Mouse (Mus musculus) adipocyte (in vitro differentiated cells): ENCODE data around the gene Batf2.
"Not testable (repeated sequence)": the region's sequence is repeated elsewhere in the genome, so short reads cannot be mapped to it uniquely, and the experiment has no call there.

Experiments used
- DNase-seq: peaks from one replicate; pipeline ENCODE4 v3.0.0-alpha.2; 2016; ENCODE audit warnings: low spot score

Batf2 gene

DNA sequence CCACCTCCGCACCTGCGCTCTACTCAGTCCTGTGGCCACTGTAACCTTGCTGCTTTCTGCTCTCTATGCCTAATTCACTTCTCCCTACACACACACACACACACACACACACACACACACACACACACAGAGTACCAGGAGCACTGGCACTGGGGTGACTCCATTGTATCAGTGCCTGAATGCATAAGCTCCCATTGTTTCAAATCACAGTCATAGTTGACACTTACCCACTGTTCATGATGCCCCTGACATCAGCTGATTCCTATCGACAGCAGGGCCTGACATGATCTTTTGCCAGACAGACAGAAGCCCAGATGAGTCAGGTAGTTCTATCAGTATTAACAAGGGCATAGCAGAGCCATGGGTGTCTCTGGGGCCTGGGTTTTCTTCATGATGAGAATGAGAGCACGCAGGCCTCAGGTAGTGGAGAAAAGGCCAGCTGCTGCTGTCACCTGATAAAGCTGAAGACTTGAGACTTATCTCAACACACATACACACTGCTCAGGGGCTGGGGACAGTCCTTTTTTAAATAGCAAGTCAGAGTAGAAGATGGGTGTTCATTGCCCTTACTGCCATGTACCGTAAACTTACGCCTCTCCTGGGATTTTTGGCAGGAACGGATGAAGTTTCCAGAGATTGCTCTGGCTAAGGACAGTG is 8.5 kb upstream of the Batf2 start:
- DNase-seq = no peak

DNA sequence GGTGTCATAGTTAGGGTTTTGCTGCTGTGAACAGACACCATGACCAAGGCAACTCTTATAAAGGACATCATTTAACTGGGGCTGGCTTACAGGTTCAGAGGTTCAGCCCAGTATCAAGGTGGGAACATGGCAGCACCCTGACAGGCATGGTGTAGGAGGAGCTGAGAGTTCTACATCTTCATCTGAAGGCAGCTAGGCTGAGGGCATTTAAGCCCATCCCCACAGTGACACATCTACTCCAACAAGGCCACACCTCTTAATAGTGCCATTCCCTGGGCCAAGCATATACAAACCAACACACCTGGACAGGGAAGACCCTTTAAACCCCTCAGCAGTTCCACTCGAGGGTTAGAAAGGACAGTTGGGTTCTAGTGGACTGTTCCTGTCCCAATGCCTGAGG is 7.6 kb upstream of the Batf2 start:
- not testable (repeated sequence) for DNase-seq

- no peak for DNase-seq
These were observed 4.4 kb upstream of the Batf2 start for GRCm38 (mm10) chr19:6136397-6136796.

- no peak for DNase-seq
These were observed 1.1 kb upstream of the Batf2 start for GRCm38 (mm10) chr19:6139701-6140100.

DNA sequence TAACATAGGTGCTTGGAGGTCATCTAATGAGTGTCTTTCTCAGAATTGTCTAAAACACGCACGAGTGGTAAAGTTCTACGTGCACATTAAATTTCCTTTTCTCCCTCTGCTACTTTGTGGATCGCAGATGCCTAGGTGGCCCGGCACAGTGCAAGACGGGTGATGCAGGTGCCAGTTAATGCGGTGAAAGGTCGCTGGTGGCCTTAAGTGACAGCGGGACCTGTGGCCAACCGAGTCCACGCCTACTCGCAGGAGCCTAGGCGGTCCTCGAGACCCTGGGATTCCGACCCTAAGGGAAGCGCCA is 457 bp upstream of the Batf2 start:
- DNase-seq = no peak

DNA sequence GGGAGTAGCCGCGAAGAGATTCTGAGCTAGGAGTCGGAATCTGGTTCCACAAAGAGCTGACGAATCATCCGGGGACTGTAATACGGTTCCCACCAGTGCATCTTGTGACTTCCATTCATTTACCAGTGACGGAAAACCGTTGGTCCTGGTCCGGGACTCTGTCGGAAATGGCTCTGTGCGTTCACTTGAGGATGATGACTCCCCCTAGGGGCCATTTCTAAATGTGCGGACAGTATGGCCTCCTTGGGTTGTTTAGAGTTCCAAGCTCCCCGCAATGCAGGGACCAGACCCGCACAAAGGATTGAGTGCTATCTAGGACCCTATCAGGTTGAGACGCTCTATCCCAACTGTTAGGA is 589 bp downstream of the Batf2 start, which contains the start of gene Arl2:
Arl2 (minus strand) TSS at position 155 of the 356 bp plus-strand sequence.
- peak; percentile 93 for DNase-seq

DNA sequence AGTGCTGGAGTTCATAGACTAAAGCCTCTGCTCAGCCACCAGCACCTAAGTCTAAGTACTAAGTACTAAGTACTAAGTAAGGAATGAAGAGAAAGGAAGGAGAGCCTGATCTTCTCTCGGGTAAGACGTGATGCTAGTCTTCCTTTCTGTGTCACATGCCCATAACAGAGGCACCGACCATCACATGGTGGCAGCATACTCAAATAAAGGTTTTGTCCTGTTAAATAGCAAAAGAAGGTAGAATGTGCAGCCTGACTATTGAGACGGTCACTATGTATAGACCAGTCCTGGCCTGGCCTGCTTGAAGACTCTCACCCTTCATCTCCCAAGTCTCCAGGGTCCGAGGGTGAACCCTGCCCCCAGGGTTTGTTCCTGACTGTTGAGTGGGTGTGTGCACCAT is 4.1 kb downstream of the Batf2 start:
- DNase-seq = no peak

DNA sequence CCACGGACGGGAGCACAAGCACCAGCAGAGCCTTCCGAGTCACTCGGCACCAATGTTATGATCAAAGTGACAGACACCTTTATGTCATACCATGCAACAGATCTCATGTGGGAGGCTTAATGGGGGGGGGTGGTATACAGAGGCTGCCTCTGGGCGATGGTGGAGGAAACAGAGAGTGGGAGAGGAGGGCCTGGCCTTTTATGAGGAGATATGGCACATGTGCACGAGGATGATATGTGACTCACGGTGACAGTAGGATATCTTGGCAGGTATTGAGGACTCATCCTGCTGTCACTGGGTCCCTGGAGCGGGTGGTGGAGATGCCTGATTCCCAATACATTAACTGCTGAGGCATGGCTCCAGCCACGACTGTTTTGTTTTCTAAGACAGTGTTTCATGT is 14.4 kb downstream of the Batf2 start:
- no peak for DNase-seq

DNA sequence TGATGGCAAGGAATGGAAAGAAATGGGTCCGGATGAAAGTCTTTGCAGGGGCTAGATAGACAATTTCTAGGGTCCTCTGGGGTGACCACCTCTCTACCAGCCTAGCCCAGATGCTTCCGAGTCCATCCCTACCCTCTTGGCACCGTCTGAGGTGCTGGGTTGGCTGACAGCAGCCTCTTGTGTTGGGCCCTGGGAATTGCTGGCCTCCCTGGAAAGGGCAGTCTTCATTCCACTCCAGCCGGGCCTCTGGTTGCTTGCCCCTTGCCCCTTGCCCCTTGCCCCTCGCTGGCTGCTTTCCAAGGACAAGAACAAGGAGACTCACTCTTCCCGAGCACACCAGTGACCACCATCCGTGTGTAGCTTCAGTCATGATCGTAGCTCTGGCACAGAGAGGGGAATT is 15.6 kb downstream of the Batf2 start:
- DNase-seq = peak; percentile 47

DNA sequence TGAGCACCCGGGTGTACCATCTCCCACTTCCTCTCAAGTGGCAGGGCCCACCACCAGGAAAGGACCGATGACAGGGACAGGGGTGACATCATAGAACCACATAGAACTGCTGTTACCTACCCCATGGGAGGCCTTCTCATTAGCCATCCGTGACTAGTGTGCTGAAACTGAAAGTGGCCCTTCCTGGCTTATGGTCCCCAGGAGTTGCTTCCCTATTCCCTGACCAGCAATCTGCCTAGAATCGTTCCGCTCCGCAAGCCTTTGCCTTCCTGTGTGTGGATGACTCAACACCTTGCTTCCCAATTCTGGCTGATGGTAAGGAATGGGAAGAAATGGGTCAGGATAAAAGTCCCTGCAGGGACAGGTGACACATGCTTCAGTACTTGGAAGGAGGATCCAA is 16.4 kb downstream of the Batf2 start:
- DNase-seq = no peak

DNA sequence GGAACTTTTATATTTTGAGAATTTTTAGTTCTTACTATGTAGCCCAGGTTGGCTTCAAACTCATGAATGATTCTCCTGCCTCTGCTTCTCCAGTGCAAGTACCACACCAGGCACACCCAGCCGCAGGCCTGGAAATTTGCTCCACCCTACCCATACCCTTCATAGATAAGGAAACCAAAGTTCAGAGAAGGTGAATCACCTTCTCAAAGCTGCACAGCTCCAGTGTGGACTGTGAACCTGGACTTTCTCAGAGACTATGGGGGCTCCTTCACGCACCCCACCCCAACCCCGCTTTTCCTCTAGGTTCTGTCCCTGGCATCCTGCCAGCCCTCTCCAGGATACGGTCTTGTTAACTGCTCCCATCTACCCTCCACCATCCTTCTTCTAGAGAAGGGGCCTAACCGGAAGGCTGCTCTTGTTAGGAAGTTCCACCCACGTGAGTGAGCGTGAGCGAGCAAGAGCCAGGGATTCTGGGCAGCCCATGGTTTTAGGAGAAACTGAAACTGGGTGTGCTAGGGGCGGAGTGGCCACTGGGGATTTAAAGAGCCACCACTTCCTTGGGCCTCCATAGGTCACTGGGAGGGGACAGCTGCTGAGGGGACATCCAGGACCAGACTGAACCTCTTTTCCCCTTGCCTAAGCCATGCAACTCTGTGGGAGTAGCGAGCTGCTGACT is 23.2 kb downstream of the Batf2 start:
- no peak for DNase-seq

DNA sequence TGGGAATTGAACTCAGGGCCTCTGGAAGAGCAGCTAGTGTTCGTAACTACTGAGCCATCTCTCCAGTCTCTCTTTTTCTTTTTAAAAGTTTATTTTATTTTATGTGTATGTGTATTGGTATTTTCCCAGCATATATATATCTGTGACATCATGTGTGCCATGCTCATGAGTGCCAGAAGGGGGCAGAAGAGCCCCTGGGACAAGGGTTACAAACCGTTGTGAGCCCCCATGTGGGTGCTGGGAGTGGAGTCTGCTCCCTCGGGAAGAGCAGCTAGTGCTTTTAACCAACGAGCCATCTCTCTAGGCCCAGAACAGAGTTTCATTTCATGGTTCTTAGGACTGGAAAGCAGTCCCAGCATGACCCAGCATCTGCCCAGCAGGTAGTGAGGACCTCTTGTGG is 26.0 kb downstream of the Batf2 start:
- DNase-seq = no peak

- DNase-seq = no peak
These were observed 30.4 kb downstream of the Batf2 start for GRCm38 (mm10) chr19:6171215-6171614.

GRCm38 (mm10) chr19:6174771-6175170 is 34.0 kb downstream of the Batf2 start:
- DNase-seq = peak; percentile 52

DNA sequence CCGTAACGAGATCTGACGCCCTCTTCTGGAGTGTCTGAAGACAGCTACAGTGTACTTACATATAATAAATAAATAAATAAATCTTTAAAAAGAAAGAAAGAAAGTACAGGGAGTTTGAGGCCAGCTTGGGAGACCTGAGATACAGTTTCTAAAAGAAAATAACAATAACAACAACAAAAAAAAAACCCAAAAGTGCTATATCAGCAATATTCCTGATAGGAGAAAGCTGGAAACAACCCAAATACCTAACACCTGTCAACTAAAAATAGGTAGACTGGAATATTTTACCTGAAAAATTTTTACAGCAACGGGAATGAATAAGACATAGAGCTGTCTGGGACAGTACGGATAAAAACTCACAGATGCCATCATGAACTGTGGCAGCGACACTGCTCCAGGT is 38.0 kb downstream of the Batf2 start:
- DNase-seq = no peak

GRCm38 (mm10) chr19:6181629-6182028 is 40.8 kb downstream of the Batf2 start:
- DNase-seq = no peak

- DNase-seq = peak; percentile 34
These were observed 41.8 kb downstream of the Batf2 start for GRCm38 (mm10) chr19:6182534-6182933.

GRCm38 (mm10) chr19:6184131-6184530 is 43.3 kb downstream of the Batf2 start, which contains the start of gene Majin:
TSS of gene Majin (plus strand) at chr19:6184388.
- no peak for DNase-seq

- no peak for DNase-seq
These were observed 63.5 kb downstream of the Batf2 start for GRCm38 (mm10) chr19:6204265-6204664.

- no peak for DNase-seq
These were observed 65.9 kb downstream of the Batf2 start for GRCm38 (mm10) chr19:6206716-6207115.

GRCm38 (mm10) chr19:6216046-6216705 is 75.4 kb downstream of the Batf2 start:
- DNase-seq = no peak

GRCm38 (mm10) chr19:6218606-6219005 is 77.8 kb downstream of the Batf2 start:
- no peak for DNase-seq
